Mouse (Mus musculus) heart, embryonic 11.5 days (tissue): ENCODE data around the gene L3mbtl3. TPM values are rescaled to one million over a fixed set of nuclear protein-coding genes. Genes with fewer than 3 reads are reported as not detected.

Experiments
- ATAC-seq: fragments of 200-750 bp; cut with Nextera tagmentation; replicated peaks from 2 replicates; pipeline ENCODE4 v1.8.0; 2017; ENCODE audit warnings: moderate library complexity; ENCODE audit not compliant: insufficient number of reproducible peaks, low FRiP score, low TSS enrichment
- H3K27ac ChIP-seq: fragments of 300-500 bp; sonication (generic); 2 replicates; pipeline ENCODE4 v1.5.1; 2014; ENCODE audit warnings: mild to moderate bottlenecking, low read depth, low read length
- H3K27me3 ChIP-seq: fragments of 300-500 bp; sonication (generic); 2 replicates; pipeline ENCODE4 v1.6.1; 2014; ENCODE audit warnings: mild to moderate bottlenecking, low read length, mixed read lengths; ENCODE audit not compliant: control insufficient read depth, insufficient read depth
- H3K36me3 ChIP-seq: fragments of 300-500 bp; sonication (generic); 2 replicates; pipeline ENCODE4 v1.6.1; 2014; ENCODE audit warnings: mild to moderate bottlenecking, low read length, moderate library complexity, mixed read lengths; ENCODE audit not compliant: control insufficient read depth, insufficient read depth
- H3K4me1 ChIP-seq: fragments of 300-500 bp; sonication (generic); 2 replicates; pipeline ENCODE4 v1.6.1; 2014; ENCODE audit warnings: low read length; ENCODE audit not compliant: control insufficient read depth, insufficient read depth
- H3K4me2 ChIP-seq: fragments of 300-500 bp; sonication (generic); 2 replicates; pipeline ENCODE4 v1.6.1; 2014; ENCODE audit warnings: mild to moderate bottlenecking, moderate library complexity
- H3K4me3 ChIP-seq: fragments of 300-500 bp; sonication (generic); 2 replicates; pipeline ENCODE4 v1.5.1; 2014; ENCODE audit warnings: low read depth, low read length
- H3K9ac ChIP-seq: fragments of 300-500 bp; sonication (generic); 2 replicates; pipeline ENCODE4 v1.6.1; 2014; ENCODE audit warnings: mild to moderate bottlenecking, low read depth, low read length, moderate library complexity
- H3K9me3 ChIP-seq: fragments of 300-500 bp; sonication (generic); replicated peaks from 2 replicates; pipeline ENCODE4 v1.6.1; 2016; ENCODE audit warnings: low read length; ENCODE audit not compliant: control insufficient read depth
- WGBS: fragments of 180-500 bp; shearing (Covaris S2); extraction: QIAGEN DNeasy Blood & Tissue Kit; methylation state at CpG from one replicate; pipeline ENCODE4 v1.1.7; 2014; ENCODE audit not compliant: insufficient replicate concordance; 5-methylcytosine and 5-hydroxymethylcytosine counted together
- polyA plus RNA-seq: library from polyadenylated mRNA; unstranded; fragments of >200 nt; fragmentation: Nextera tagmentation; extraction: Ambion mirVana; gene quantifications from 2 replicates; pipeline ENCODE4 v1.2.1, GENCODE M21; 2014

The L3mbtl3 gene
- polyA plus RNA-seq, 1 experiment from 2014 or later = 11.4 TPM

DNA sequence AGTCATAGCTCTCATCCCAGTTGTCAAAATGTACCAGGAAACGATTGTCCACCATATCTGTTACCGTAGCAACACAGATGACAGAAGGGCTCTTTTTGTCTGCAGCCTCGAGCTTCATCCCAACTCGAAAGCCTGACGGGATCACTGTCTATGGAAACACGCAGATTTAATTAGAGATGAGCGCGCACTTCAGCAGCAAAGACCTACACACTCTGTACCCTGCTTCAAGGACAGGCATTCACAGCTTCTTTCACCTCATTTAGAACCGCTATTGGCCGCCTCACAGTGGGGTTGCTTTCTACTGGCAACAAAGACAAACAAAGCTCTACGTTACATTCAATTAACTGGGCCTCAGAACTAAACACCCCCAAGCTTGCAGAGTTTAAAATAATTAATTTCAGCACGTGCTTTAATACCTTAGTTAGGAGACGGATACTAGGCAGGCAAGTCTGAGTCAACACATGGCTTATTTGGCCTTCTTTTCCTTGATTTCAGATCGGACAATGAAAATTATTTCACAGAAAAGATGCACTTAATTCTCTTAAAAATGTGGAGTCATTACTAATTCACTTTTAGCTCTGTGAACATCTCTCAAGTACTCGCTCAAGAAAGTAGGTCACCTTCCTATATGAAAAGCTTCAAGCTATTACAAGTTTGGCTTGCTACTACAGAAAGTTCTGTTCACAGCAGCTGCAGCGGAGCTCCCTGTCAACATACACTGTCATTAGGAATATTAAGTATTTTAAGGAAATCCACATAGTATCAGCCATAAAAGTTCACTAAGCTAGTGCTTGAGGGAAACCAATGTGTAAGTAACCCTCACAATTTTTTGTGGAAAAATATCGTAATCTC, 47.9 kb downstream of the L3mbtl3 start:
- H3K9ac ChIP-seq = no peak overlapping the region
- 75% methylated on average over 17 of the region's 17 CpGs for WGBS
- ATAC-seq = no peak
- no peaks in the 10 kb centered on the region for H3K4me1 ChIP-seq
- H3K36me3 ChIP-seq = peaks cover 5% of the 10 kb centered on the region; the same call in 1 of the 2 replicates
- no peaks in the 10 kb centered on the region for H3K27me3 ChIP-seq
- no peak overlapping the region for H3K4me2 ChIP-seq
- H3K27ac ChIP-seq = no peak overlapping the region
- H3K4me3 ChIP-seq = no peak overlapping the region
- H3K9me3 ChIP-seq = no peaks in the 10 kb centered on the region

DNA sequence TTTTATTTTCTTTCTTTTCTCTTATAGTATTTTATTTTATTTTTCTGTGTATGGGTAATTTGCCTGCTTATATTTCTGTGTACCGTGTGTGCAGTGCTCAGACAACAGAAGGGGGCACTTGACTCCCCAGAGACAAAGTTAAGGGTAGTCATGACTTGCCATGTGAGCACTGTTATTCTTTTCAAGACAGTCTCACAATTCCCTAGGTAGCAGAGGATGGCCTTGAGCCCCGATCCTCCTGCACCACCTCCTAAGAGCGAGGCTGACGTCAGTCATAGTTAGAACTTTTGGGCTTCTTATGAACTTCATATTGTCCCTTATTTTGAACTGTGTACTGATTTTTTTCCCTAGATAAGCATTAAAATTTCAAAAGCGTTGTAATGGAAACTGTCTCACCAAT, 48.5 kb downstream of the L3mbtl3 start:
- no peak overlapping the region for H3K27ac ChIP-seq
- H3K4me2 ChIP-seq = no peak overlapping the region
- no peak for ATAC-seq
- no peaks in the 10 kb centered on the region for H3K9me3 ChIP-seq
- H3K4me1 ChIP-seq = no peaks in the 10 kb centered on the region
- H3K4me3 ChIP-seq = no peak overlapping the region
- WGBS = 92% methylated on average over 5 of the region's 5 CpGs
- no peak overlapping the region for H3K9ac ChIP-seq
- H3K36me3 ChIP-seq = peaks cover 5% of the 10 kb centered on the region; the same call in 1 of the 2 replicates
- H3K27me3 ChIP-seq = no peaks in the 10 kb centered on the region

DNA sequence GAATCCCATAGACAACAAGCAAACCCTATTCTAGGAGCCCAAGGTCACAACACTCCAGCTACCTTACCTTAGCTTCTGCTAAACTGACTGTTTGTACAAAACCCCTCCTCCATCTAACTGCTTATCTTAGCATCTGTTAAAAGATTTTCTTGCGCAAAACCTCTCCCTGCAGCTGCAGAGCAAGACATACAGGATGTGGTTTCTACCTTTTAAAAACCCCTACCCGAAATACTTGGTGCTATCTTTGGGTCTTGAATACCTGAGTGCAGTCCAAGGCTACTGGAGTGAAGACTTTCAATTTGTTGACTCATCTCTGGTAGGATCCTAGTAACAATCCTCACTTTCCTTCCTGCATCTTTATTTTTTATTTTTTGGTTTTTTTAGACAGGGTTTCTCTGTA, 50.5 kb downstream of the L3mbtl3 start:
- 86% methylated on average over 2 of the region's 2 CpGs for WGBS
- Histone ChIP-seq H3K9me3 (no peaks in the 10 kb centered on the region), H3K4me3 (no peak overlapping the region), H3K36me3 (peaks cover 5% of the 10 kb centered on the region; the same call in 1 of the 2 replicates), H3K4me2 (no peak overlapping the region), H3K27ac (no peak overlapping the region), H3K27me3 (no peaks in the 10 kb centered on the region), H3K4me1 (no peaks in the 10 kb centered on the region), H3K9ac (no peak overlapping the region)
- ATAC-seq = no peak

DNA sequence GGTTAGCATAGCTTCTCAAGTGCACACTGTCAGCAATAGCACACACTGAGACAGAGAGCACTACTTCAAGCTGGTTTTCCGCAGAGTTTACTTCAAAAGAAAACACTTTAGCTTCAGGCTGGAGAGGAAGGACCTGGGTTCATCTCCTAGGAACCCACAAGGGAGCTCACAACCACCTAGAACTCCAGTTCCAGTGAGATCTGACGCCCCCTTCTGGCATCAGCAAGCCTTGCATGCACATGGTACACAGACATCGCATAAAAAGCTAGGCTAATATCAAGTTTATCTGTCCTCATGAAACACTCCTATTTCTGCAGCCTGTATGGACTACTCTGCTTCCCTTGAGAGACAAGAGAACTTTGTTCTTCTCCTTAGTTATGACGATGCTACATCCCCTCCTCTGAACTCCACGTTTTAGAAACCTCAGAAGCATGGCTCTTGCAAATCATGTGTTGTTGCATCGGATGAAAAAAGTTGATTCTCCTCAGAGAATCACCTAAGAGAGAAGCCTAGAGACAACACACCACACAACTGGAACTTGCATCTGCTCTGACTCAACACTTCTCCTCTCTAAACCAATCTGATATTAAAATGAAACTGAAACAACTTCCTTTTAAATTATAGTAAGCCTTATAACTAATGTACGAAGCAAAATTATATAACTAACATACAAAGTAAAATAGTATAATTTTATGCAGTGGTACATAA, 53.3 kb downstream of the L3mbtl3 start:
- 75% methylated on average over 7 of the region's 7 CpGs for whole genome bisulfite sequencing

DNA sequence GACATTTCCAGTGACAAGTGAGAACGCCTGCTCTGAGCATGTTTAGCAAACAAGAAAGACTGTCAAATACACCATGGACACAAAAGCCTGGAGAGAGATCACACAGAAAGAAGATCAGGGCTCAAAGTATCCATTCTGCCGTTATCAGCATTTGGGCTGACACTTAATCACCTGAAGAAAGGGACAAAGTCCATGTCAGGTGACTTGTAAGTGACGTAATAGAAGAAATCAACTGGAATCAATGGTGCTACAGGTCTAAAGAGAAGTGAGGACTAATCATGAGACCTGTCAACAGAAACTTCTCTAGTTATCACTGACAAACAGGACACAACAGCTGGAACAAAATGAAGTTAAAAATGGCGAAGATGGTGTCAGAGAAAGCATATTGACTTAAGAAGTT, 55.1 kb downstream of the L3mbtl3 start:
- no peak overlapping the region for H3K9ac ChIP-seq
- WGBS = 65% methylated on average over 4 of the region's 4 CpGs
- ATAC-seq = no peak
- H3K4me3 ChIP-seq = no peak overlapping the region
- H3K9me3 ChIP-seq = no peaks in the 10 kb centered on the region
- H3K27ac ChIP-seq = no peak overlapping the region
- 0 out of 2 replicates have a peak, but pooled peaks cover 2% of the 10 kb centered on the region for H3K36me3 ChIP-seq
- no peaks in the 10 kb centered on the region for H3K27me3 ChIP-seq
- H3K4me2 ChIP-seq = no peak overlapping the region
- no peaks in the 10 kb centered on the region for H3K4me1 ChIP-seq

More for the DNA sequence above, 53.3 kb downstream of the L3mbtl3 start:
- H3K9me3 ChIP-seq = no peaks in the 10 kb centered on the region
- no peak for ATAC-seq
- H3K4me3 ChIP-seq = no peak overlapping the region
- peaks cover 3% of the 10 kb centered on the region; the same call in 1 of the 2 replicates for H3K36me3 ChIP-seq
- no peak overlapping the region for H3K4me2 ChIP-seq
- no peaks in the 10 kb centered on the region for H3K4me1 ChIP-seq
- no peaks in the 10 kb centered on the region for H3K27me3 ChIP-seq
- no peak overlapping the region for H3K9ac ChIP-seq
- H3K27ac ChIP-seq = no peak overlapping the region

DNA sequence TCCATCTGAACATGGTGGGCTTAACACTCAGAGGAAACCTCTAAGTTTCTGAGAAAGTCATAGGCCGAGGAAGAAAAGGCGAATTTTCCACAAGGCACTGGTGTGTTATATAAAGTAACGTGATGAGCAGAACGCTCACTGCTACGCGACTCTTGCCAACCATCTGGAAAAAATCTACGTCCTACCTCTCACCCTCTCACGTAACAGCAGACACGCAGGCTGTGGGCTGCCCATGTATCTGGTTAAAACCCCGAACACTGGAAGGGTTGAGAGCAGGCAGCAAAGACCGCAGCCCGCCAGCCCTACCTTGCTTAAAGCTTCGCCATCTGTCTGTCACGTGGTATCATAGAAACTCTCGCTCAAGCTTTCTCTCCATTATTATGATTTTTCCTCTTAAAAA, 61.4 kb downstream of the L3mbtl3 start:
- Histone ChIP-seq H3K4me1 (no peaks in the 10 kb centered on the region), H3K9ac (no peak overlapping the region), H3K4me2 (no peak overlapping the region), H3K9me3 (no peaks in the 10 kb centered on the region), H3K4me3 (no peak overlapping the region), H3K27me3 (no peaks in the 10 kb centered on the region), H3K36me3 (peaks cover 2% of the 10 kb centered on the region), H3K27ac (no peak overlapping the region)
- 88% methylated on average over 15 of the region's 15 CpGs for WGBS
- no peak for ATAC-seq

DNA sequence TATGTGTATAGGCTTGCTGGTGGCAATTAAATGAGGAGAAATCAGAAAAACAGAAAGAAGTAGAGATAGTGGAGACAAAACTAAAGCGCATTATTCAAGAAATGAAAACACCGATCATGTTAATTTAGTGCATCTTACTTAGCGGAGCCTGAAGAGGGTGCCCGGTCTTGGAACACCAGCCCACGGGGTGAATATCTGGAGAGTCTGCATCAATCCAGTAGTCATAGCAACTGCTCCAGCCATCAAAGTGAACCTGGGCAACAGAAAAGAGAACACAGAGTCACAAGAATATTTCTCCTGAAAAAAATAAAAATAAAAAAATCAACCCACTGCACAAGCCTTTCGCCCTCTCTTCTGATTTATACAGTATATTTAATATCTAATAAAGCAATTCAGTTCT, 72.3 kb downstream of the L3mbtl3 start:
- Histone ChIP-seq H3K27me3 (no peaks in the 10 kb centered on the region), H3K9me3 (no peaks in the 10 kb centered on the region), H3K4me3 (no peak overlapping the region), H3K4me2 (no peak overlapping the region), H3K9ac (no peak overlapping the region), H3K4me1 (no peaks in the 10 kb centered on the region), H3K36me3 (no peaks in the 10 kb centered on the region), H3K27ac (no peak overlapping the region)
- 91% methylated on average over 6 of the region's 6 CpGs for WGBS
- no peak for ATAC-seq

DNA sequence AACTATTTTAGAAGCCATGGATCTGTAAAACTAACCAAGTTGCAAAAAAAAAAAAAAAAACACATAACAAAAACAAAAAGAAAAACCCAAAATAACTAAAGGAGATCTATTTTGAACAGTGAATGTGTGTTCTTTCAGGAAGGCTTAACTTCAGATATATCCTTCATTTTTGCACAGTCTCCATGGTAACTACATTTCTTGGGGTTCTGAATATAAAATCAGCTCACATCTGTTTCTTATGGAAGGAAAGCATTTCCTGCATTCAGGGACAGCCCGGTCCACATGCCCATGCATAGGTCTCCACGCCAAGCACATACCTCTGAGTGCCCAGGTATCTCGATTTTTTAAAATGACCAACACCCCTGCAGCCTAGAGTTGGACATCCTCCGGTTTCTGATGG, 73.4 kb downstream of the L3mbtl3 start:
- WGBS = 84% methylated on average over 4 of the region's 4 CpGs
- Histone ChIP-seq H3K4me3 (no peak overlapping the region), H3K9ac (no peak overlapping the region), H3K27ac (no peak overlapping the region), H3K27me3 (no peaks in the 10 kb centered on the region), H3K4me1 (no peaks in the 10 kb centered on the region), H3K4me2 (no peak overlapping the region), H3K36me3 (no peaks in the 10 kb centered on the region), H3K9me3 (no peaks in the 10 kb centered on the region)
- ATAC-seq = no peak
